8 mouse cellular contexts compared by ENCODE assay signal in genomic region chrX:99853834-99854233, GRCm38 (mm10). TPM values are rescaled to one million over a fixed set of nuclear protein-coding genes. Genes with fewer than 3 reads are reported as not detected.
DNase-seq lines count a peak whose midpoint lies in the region; ATAC-seq and TF ChIP-seq lines count a peak whose summit lies in the region.

No protein-coding gene starts in this region.

- no peak overlapping the region for H3K9ac ChIP-seq in forebrain, postnatal 0 days
- no peak overlapping the region for H3K9ac ChIP-seq in lung, postnatal 0 days (replicated peaks; ENCODE audit: low read depth)
- 0 out of 2 replicates have a peak overlapping the region, but pooled peaks have one; percentile 53 for H3K9ac ChIP-seq in limb, embryonic 14.5 days (ENCODE audit: low read depth, low read length, severe bottlenecking)

- DNase-seq in forebrain, embryonic 10.5 days (ENCODE audit: extremely low spot score, low spot score): no peak
- DNase-seq in forebrain, postnatal 0 days: no peak
- DNase-seq in lung, postnatal 0 days (ENCODE audit: low spot score): no peak
- no peak for DNase-seq in lung, postnatal 14 days
- no peak for DNase-seq in limb, embryonic 14.5 days (ENCODE audit: low spot score)
- DNase-seq in testis, postnatal 10 days (ENCODE audit: low spot score): peak; percentile 39
- no peak for DNase-seq in urinary bladder, postnatal 25 days (ENCODE audit: low spot score)
- no peak for DNase-seq in right cerebral cortex, postnatal 36 days (ENCODE audit: low spot score in 2 of 2)

- no peak for TF ChIP-seq EP300 in lung, postnatal 0 days (IDR thresholded peaks at IDR 0.05)

- no peak overlapping the region; the same call in 1 of the 2 replicates for H3K4me3 ChIP-seq in forebrain, embryonic 10.5 days
- H3K4me3 ChIP-seq in forebrain, postnatal 0 days (ENCODE audit: low read depth, low read length): no peak overlapping the region
- no peak overlapping the region for H3K4me3 ChIP-seq in lung, postnatal 0 days (ENCODE audit: low read depth, low read length)
- H3K4me3 ChIP-seq in limb, embryonic 14.5 days (replicated peaks; ENCODE audit: low read length): peak overlapping the region; percentile 30

- no peaks in the 10 kb centered on the region for H3K9me3 ChIP-seq in forebrain, embryonic 10.5 days
- H3K9me3 ChIP-seq in forebrain, postnatal 0 days (ENCODE audit: low read length): no peaks in the 10 kb centered on the region
- no peaks in the 10 kb centered on the region for H3K9me3 ChIP-seq in lung, postnatal 0 days (ENCODE audit: low read length)
- H3K9me3 ChIP-seq in limb, embryonic 14.5 days (ENCODE audit: control insufficient read depth, low read length): no peaks in the 10 kb centered on the region

- H3K4me1 ChIP-seq in forebrain, embryonic 10.5 days: peaks cover 9% of the 10 kb centered on the region
- no peaks in the 10 kb centered on the region for H3K4me1 ChIP-seq in forebrain, postnatal 0 days (ENCODE audit: insufficient read depth)
- H3K4me1 ChIP-seq in lung, postnatal 0 days (ENCODE audit: insufficient read depth, low read depth, low read length): no peaks in the 10 kb centered on the region
- H3K4me1 ChIP-seq in limb, embryonic 14.5 days (ENCODE audit: control insufficient read depth, insufficient read depth, low read length): no peaks in the 10 kb centered on the region

- WGBS in forebrain, embryonic 10.5 days: 44% methylated on average over 3 of the region's 3 CpGs
- WGBS in forebrain, postnatal 0 days: 67% methylated on average over 2 of the region's 3 CpGs
- 49% methylated on average over 3 of the region's 3 CpGs for WGBS in lung, postnatal 0 days
- WGBS in limb, embryonic 14.5 days: 30% methylated on average over 3 of the region's 3 CpGs

- ATAC-seq in forebrain, postnatal 0 days: no peak
- no peak for ATAC-seq in lung, postnatal 0 days
- no peak for ATAC-seq in limb, embryonic 14.5 days (ENCODE audit: low FRiP score, low read depth)

- no peak for TF ChIP-seq CTCF in forebrain, postnatal 0 days (IDR thresholded peaks at IDR 0.05; ENCODE audit: low read depth)
- no peak for TF ChIP-seq CTCF in lung, postnatal 0 days (IDR thresholded peaks at IDR 0.05)

- no peaks in the 10 kb centered on the region for H3K36me3 ChIP-seq in forebrain, embryonic 10.5 days (replicated peaks)
- H3K36me3 ChIP-seq in forebrain, postnatal 0 days (ENCODE audit: insufficient read depth): no peaks in the 10 kb centered on the region
- H3K36me3 ChIP-seq in lung, postnatal 0 days (ENCODE audit: insufficient read depth, low read length): no peaks in the 10 kb centered on the region
- no peaks in the 10 kb centered on the region for H3K36me3 ChIP-seq in limb, embryonic 14.5 days (ENCODE audit: control insufficient read depth, insufficient read depth, low read length)

- H3K27ac ChIP-seq in forebrain, embryonic 10.5 days: peak overlapping the region; percentile 88
- no peak overlapping the region for H3K27ac ChIP-seq in forebrain, postnatal 0 days (ENCODE audit: low read depth, low read length)
- no peak overlapping the region for H3K27ac ChIP-seq in lung, postnatal 0 days (ENCODE audit: low read length)
- H3K27ac ChIP-seq in limb, embryonic 14.5 days (replicated peaks; ENCODE audit: low read depth, low read length): no peak overlapping the region

- TF ChIP-seq POLR2A in limb, embryonic 14.5 days (IDR thresholded peaks at IDR 0.05; ENCODE audit: borderline replicate concordance, extremely low read depth, insufficient read depth, insufficient read length): no peak

- peaks cover 99% of the 10 kb centered on the region for H3K27me3 ChIP-seq in forebrain, embryonic 10.5 days (ENCODE audit: poor library complexity, severe bottlenecking)
- H3K27me3 ChIP-seq in forebrain, postnatal 0 days (ENCODE audit: insufficient read depth, low read length): no peaks in the 10 kb centered on the region
- H3K27me3 ChIP-seq in lung, postnatal 0 days (replicated peaks; ENCODE audit: insufficient read depth, low read length): no peaks in the 10 kb centered on the region
- no peaks in the 10 kb centered on the region for H3K27me3 ChIP-seq in limb, embryonic 14.5 days (ENCODE audit: control insufficient read depth, insufficient read depth, low read length)

- H3K4me2 ChIP-seq in forebrain, postnatal 0 days (ENCODE audit: low read depth): no peak overlapping the region
- H3K4me2 ChIP-seq in lung, postnatal 0 days (replicated peaks; ENCODE audit: low read depth, low read length): peak overlapping the region; percentile 53
- H3K4me2 ChIP-seq in limb, embryonic 14.5 days (replicated peaks; ENCODE audit: low read depth, low read length, severe bottlenecking): peak overlapping the region; percentile 44; the same call in 1 of the 2 replicates

RNA-seq across cellular contexts. Expression of gene Tmem28, which starts 33.0 kb away (rescaled TPM):
- 0.79 and 0.84 TPM in 2 replicates for polyA plus RNA-seq in forebrain, embryonic 10.5 days (2016; fragmentation: Nextera tagmentation; extraction: Ambion mirVana)
- total RNA-seq in forebrain, postnatal 0 days (2014; rRNA removed): 9.2 and 12.0 TPM in 2 replicates
- 1.4 and 1.6 TPM in 2 replicates for polyA plus RNA-seq in forebrain, postnatal 0 days (2015; fragmentation: Nextera tagmentation; extraction: Ambion mirVana)
- polyA plus RNA-seq in lung, postnatal 0 days (2015; fragmentation: Nextera tagmentation; extraction: Ambion mirVana): 0.02 TPM in 1 of 2 replicates, not detected in the other
- 1.1 and 1.4 TPM in 2 replicates for polyA plus RNA-seq in limb, embryonic 14.5 days (2012; rRNA removed)
- polyA plus RNA-seq in limb, embryonic 14.5 days (2014; fragmentation: Nextera tagmentation; extraction: Ambion mirVana): 0.56 and 0.61 TPM in 2 replicates
